Mouse (Mus musculus) hindbrain, embryonic 11.5 days (tissue): Measurements from ENCODE around the gene Igsf23. TPM values are rescaled to one million over a fixed set of nuclear protein-coding genes. Genes with fewer than 3 reads are reported as not detected.
"Not testable (repeated sequence)": the region's sequence is repeated elsewhere in the genome, so short reads cannot be mapped to it uniquely, and the experiment has no call there.

Experiments used
- ATAC-seq: fragments of 200-750 bp; cut with Nextera tagmentation; 2 replicates; pipeline ENCODE4 v1.8.0; 2017; ENCODE audit warnings: mild to moderate bottlenecking, moderate TSS enrichment, moderate library complexity; ENCODE audit not compliant: low FRiP score
- DNase-seq: peaks from one replicate; pipeline ENCODE4 v3.0.0-alpha.2; 2015; ENCODE audit warnings: low spot score
- H3K27ac ChIP-seq: fragments of 300-500 bp; sonication (generic); 2 replicates; pipeline ENCODE4 v1.5.1; 2014; ENCODE audit warnings: mild to moderate bottlenecking, low read depth, low read length
- H3K27me3 ChIP-seq: fragments of 300-500 bp; sonication (generic); 2 replicates; pipeline ENCODE4 v1.6.1; 2014; ENCODE audit warnings: mild to moderate bottlenecking, low read length, moderate library complexity, mixed read lengths; ENCODE audit not compliant: control insufficient read depth, insufficient read depth
- H3K36me3 ChIP-seq: fragments of 300-500 bp; sonication (generic); 2 replicates; pipeline ENCODE4 v1.6.1; 2014; ENCODE audit warnings: mild to moderate bottlenecking, low read length, moderate library complexity, mixed read lengths; ENCODE audit not compliant: control insufficient read depth, insufficient read depth
- H3K4me1 ChIP-seq: fragments of 300-500 bp; sonication (generic); replicated peaks from 2 replicates; pipeline ENCODE4 v1.6.1; 2014; ENCODE audit warnings: low read length, mixed read lengths; ENCODE audit not compliant: control insufficient read depth, insufficient read depth
- H3K4me2 ChIP-seq: fragments of 300-500 bp; sonication (generic); replicated peaks from 2 replicates; pipeline ENCODE4 v1.6.1; 2014; ENCODE audit warnings: mild to moderate bottlenecking, low read depth, low read length
- H3K4me3 ChIP-seq: fragments of 300-500 bp; sonication (generic); 2 replicates; pipeline ENCODE4 v1.5.1; 2014; ENCODE audit warnings: low read depth, low read length
- H3K9ac ChIP-seq: fragments of 300-500 bp; sonication (generic); 2 replicates; pipeline ENCODE4 v1.6.1; 2014; ENCODE audit warnings: low read depth, low read length
- H3K9me3 ChIP-seq: fragments of 300-500 bp; sonication (generic); 2 replicates; pipeline ENCODE4 v1.6.1; 2016; ENCODE audit warnings: low read length; ENCODE audit not compliant: control insufficient read depth
- whole genome bisulfite sequencing: fragments of 180-500 bp; shearing (Covaris S2); extraction: QIAGEN DNeasy Blood & Tissue Kit; methylation state at CpG from one replicate; pipeline ENCODE4 v1.1.7; 2014; 5-methylcytosine and 5-hydroxymethylcytosine counted together
- polyA plus RNA-seq: library from polyadenylated mRNA; unstranded; fragments of >200 nt; fragmentation: Nextera tagmentation; extraction: Ambion mirVana; gene quantifications from 2 replicates; pipeline ENCODE4 v1.2.1, GENCODE M21; 2014

The Igsf23 gene
- polyA plus RNA-seq, 1 experiment from 2014 or later, result not detected

- Histone ChIP-seq H3K9ac (no peak overlapping the region), H3K9me3 (no peaks in the 10 kb centered on the region), H3K27ac (no peak overlapping the region), H3K36me3 (no peaks in the 10 kb centered on the region), H3K4me1 (no peaks in the 10 kb centered on the region), H3K4me2 (no peak overlapping the region), H3K27me3 (no peaks in the 10 kb centered on the region), H3K4me3 (no peak overlapping the region)
- DNase-seq (no peak), ATAC-seq (no peak)
- WGBS, result 50% methylated on average over 5 of the region's 6 CpGs
Observed at GRCm38 (mm10) chr7:19940256-19940655, 10.3 kb downstream of the Igsf23 start.

DNA sequence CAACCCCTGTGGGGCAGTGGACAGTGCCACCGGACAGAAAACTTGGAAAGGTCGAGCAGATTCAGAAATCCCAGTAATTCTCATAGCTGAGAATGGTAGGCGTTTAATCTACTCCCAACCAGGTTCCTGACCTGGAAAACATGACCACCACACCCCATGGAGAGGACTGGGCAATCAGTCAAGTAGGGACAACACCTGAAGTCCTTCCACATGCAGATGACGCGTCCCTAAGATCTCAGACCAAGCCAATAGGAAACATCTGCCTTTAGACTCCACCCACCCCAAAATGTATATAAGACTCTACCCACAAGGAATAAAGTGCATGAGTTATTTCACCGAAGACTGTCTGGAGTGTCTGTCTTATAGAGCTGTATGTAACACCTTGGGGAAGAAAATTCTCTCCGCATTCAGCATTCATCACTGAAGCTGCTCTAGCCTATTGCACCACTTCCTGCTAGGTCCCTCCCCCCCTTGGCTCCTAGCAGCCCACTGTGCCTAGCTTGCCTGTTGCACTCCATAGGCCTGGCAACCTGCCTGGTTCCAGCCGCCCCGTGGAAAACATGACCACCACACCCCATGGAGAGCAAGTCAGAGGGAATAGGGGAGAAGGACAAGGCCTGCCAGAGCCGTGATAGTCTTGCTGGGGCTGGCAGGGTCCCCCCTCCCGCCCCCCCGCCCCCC, 10.9 kb downstream of the Igsf23 start:
- Histone ChIP-seq H3K9ac (no peak overlapping the region), H3K9me3 (no peaks in the 10 kb centered on the region), H3K27me3 (no peaks in the 10 kb centered on the region), H3K4me1 (no peaks in the 10 kb centered on the region), H3K27ac (no peak overlapping the region), H3K36me3 (no peaks in the 10 kb centered on the region), H3K4me2 (no peak overlapping the region), H3K4me3 (no peak overlapping the region)
- WGBS, result 64% methylated on average over 11 of the region's 12 CpGs
- DNase-seq (no peak), ATAC-seq (no peak)

GRCm38 (mm10) chr7:19937229-19937821, 13.2 kb downstream of the Igsf23 start:
- H3K27me3 ChIP-seq, result no peaks in the 10 kb centered on the region
- 85% methylated on average over 11 of the region's 11 CpGs for WGBS

GRCm38 (mm10) chr7:19935961-19936360, 14.6 kb downstream of the Igsf23 start:
- no peak overlapping the region for H3K4me3 ChIP-seq
- no peaks in the 10 kb centered on the region for H3K27me3 ChIP-seq
- no peaks in the 10 kb centered on the region for H3K4me1 ChIP-seq
- no peak overlapping the region for H3K27ac ChIP-seq
- no peak overlapping the region for H3K4me2 ChIP-seq
- ATAC-seq (no peak), DNase-seq (no peak)
- WGBS, result 80% methylated on average over 6 of the region's 6 CpGs
- no peaks in the 10 kb centered on the region for H3K9me3 ChIP-seq
- H3K9ac ChIP-seq, result no peak overlapping the region
- H3K36me3 ChIP-seq, result no peaks in the 10 kb centered on the region

More at GRCm38 (mm10) chr7:19937229-19937821, 13.2 kb downstream of the Igsf23 start:
- Histone ChIP-seq H3K4me2 (no peak overlapping the region), H3K9ac (no peak overlapping the region), H3K4me1 (no peaks in the 10 kb centered on the region), H3K27ac (no peak overlapping the region), H3K9me3 (no peaks in the 10 kb centered on the region), H3K36me3 (no peaks in the 10 kb centered on the region), H3K4me3 (no peak overlapping the region)
- ATAC-seq (no peak), DNase-seq (no peak)

DNA sequence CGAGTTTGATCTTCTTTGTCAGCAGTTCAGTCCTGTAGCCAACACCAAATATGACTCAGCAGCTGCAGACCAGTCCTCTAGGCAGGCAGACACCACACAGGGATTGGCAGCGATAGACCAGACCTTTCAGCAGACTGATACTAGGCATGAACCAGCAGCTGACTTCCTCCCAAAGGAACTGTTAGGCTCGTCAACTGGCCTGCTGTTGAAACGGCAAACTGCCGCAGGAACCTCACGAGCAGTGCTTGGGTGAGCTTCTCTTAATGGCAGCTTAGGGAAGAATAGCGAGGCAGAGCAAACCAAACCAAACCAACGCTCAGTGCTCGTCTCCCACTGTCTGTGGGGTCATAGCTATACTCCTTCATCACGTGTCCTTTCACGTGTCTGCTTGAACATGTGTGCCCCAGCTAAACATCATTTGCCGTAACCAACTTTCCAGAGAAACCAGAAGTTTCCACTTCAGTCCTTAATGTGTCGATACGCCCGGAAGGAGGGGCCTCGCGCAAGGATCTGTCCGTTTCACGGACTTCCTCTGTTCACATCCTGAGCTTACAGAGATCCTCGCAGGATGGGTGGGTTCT, 15.3 kb downstream of the Igsf23 start:
- DNase-seq (no peak), ATAC-seq (no peak)
- Histone ChIP-seq H3K9ac (no peak overlapping the region), H3K9me3 (no peaks in the 10 kb centered on the region), H3K4me2 (no peak overlapping the region), H3K27me3 (no peaks in the 10 kb centered on the region), H3K4me1 (no peaks in the 10 kb centered on the region), H3K36me3 (no peaks in the 10 kb centered on the region), H3K27ac (no peak overlapping the region), H3K4me3 (no peak overlapping the region)
- WGBS, result 84% methylated on average over 20 of the region's 20 CpGs

DNA sequence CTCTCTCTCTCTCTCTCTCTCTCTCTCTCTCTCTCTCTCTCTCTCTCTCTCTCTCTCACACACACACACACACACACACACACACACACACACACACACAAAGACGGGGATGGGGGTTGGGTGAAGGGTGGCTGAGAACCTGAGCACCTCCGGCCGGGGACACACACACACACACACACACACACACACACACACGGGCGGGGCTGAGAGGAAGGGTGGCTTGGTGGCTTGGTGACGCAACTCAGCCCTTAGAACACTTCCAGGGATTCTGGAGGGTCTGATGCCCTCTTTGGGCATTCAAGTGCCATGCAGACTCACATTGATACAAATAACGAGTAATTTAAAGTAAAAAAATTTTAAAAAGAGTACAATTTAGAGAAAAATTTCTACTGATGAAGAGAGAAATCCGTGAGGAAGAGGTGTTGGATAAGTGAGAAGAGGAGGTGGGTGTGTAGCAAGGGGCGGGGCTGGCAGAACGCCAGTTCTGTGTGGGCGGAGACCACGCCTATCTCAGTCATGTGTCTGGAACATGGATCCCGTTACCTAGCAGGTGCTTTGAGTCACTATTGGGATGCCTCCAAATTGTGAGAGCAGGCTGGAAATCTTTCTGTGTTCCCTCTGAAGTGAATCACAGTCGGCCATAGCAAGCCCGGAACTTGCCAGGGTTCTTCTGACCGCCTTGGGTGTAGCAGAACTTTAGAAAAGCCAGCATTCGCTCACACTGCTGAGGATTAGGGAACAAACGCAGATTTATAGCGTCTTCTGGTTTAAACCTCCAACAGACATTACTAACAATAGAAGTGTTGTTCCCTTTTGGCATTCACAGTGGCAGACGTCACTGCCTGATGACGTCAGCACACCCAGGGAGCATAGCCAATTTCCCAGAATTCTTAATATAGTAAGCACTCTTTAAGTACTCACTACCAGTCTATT, 17.4 kb downstream of the Igsf23 start:
- Histone ChIP-seq H3K27ac (no peak overlapping the region), H3K4me3 (no peak overlapping the region), H3K9me3 (no peaks in the 10 kb centered on the region), H3K36me3 (no peaks in the 10 kb centered on the region), H3K4me1 (no peaks in the 10 kb centered on the region), H3K9ac (no peak overlapping the region), H3K4me2 (no peak overlapping the region), H3K27me3 (no peaks in the 10 kb centered on the region)
- ATAC-seq (peak; percentile 55; the same call in 1 of the 2 replicates), DNase-seq (no peak)
- 35% methylated on average over 20 of the region's 21 CpGs for WGBS

- no peak overlapping the region for H3K9ac ChIP-seq
- DNase-seq (no peak), ATAC-seq (no peak)
- H3K9me3 ChIP-seq, result no peaks in the 10 kb centered on the region
- WGBS, result 23% methylated on average over 13 of the region's 13 CpGs
- H3K4me3 ChIP-seq, result no peak overlapping the region
- no peak overlapping the region for H3K4me2 ChIP-seq
- H3K4me1 ChIP-seq, result no peaks in the 10 kb centered on the region
- no peaks in the 10 kb centered on the region for H3K36me3 ChIP-seq
- H3K27ac ChIP-seq, result no peak overlapping the region
- H3K27me3 ChIP-seq, result no peaks in the 10 kb centered on the region
Observed at GRCm38 (mm10) chr7:19932133-19932876, 18.3 kb downstream of the Igsf23 start.

DNA sequence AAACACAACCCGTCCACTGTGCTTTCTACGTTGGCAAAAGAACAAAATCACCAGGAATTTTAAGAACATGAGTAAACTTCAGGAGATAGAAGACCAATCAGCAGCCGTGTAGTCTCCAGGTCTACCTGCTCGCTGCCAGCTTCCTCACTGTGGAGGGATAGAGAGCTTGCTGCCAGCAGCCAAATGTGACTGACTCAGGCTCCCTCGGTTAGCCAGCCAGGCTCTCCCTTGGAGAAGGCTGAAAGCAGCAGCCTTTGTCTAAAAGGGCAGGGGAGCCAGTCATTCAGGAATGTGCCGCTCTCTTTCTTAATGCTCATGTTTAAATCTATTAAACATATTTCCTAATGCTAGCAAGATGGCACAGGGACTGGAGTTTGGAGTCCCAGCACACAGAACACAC, 20.1 kb downstream of the Igsf23 start:
- not testable (repeated sequence) for H3K4me2 ChIP-seq, H3K4me1 ChIP-seq, H3K4me3 ChIP-seq, H3K27me3 ChIP-seq, H3K27ac ChIP-seq, H3K9ac ChIP-seq, H3K9me3 ChIP-seq, DNase-seq, H3K36me3 ChIP-seq, ATAC-seq
- 82% methylated on average over 6 of the region's 6 CpGs for WGBS
